In genomic region chr2:34855265-34855664, GRCm38 (mm10) we compare ENCODE assay signal across 18 mouse cellular contexts. TPM values are rescaled to one million over a fixed set of nuclear protein-coding genes. Genes with fewer than 3 reads are reported as not detected.
A peak's percentile ranks its signal among the peaks of the same experiment; 100 is the strongest.
DNase-seq lines count a peak whose midpoint lies in the region; TF ChIP-seq lines count a peak whose summit lies in the region.
"Had no signal": no experiment of that assay in that cellular context is flagged by ENCODE, and none has a peak within 500 bp of the region (broad histone marks: within the 10 kb centered on the region; RNA-seq: fewer than 3 reads in every experiment).

No protein-coding gene starts in this region.

- peak; percentile 20; the same call in 1 of the 2 replicates for TF ChIP-seq CTCF in cortical plate, adult 2 months (IDR thresholded peaks at IDR 0.05; ENCODE audit: extremely low read depth, insufficient read depth, low read length)

- no peak overlapping the region for H3K27ac ChIP-seq in cortical plate, adult 2 months (ENCODE audit: insufficient read depth, low read length)
- H3K27ac ChIP-seq: heart, embryonic 13.5 days; left cerebral cortex, adult 2 months had no signal

- no peak overlapping the region for H3K4me3 ChIP-seq in cortical plate, adult 2 months (ENCODE audit: insufficient read depth, low read length)
- H3K4me3 ChIP-seq: heart, embryonic 13.5 days; left cerebral cortex, adult 2 months; myocyte had no signal

- TF ChIP-seq POLR2A in cortical plate, adult 2 months (IDR thresholded peaks at IDR 0.05; ENCODE audit: extremely low read depth, insufficient read depth, low read length), result no peak

- intact Hi-C loops in left cerebral cortex, postnatal 10 days (cut with DNase I), result no loop called here

- no peaks in the 10 kb centered on the region for H3K4me1 ChIP-seq in cortical plate, adult 2 months (ENCODE audit: control insufficient read depth, insufficient read depth, low read length)
- H3K4me1 ChIP-seq: heart, embryonic 13.5 days had no signal

- DNase-seq in kidney, postnatal 4 days, result peak; percentile 15 to 21
- no peak for DNase-seq in kidney, adult 18-20 months
- peak; percentile 38 for DNase-seq in thymus, postnatal 4 days
- DNase-seq in thymus, postnatal 14 days, result no peak
- DNase-seq in left cerebral cortex, postnatal 10 days (ENCODE audit: extremely low spot score in 1 of 2, low spot score in 2 of 2), result no peak
- no peak for DNase-seq in adipocyte (ENCODE audit: low spot score)
- DNase-seq: cerebellum, postnatal 14 days; gastrocnemius, postnatal 14 days; kidney, postnatal 10 days; right cerebral cortex, postnatal 4 days had no signal

RNA-seq across cellular contexts. Expression of gene Cutal, which starts 18.9 kb away (rescaled TPM):
- 0.52 and 0.62 TPM in 2 replicates for polyA plus RNA-seq in cortical plate, adult 2 months (2012; rRNA removed)
- under 1 TPM; 0.34 to 0.53 TPM for total RNA-seq in left cerebral cortex, postnatal 10 days (2021)
- polyA plus RNA-seq: embryonic facial prominence, embryonic 14.5 days; myocyte had no signal

RNA-seq across cellular contexts. Expression of gene Psmd5, which starts 19.5 kb away (rescaled TPM):
- 41.7 and 43.9 TPM in 2 replicates for polyA plus RNA-seq in cortical plate, adult 2 months (2012; rRNA removed)
- 10 to 100 TPM; 33.2 to 42.1 TPM for total RNA-seq in left cerebral cortex, postnatal 10 days (2021)

RNA-seq across cellular contexts. Expression of gene Gm34653, which starts 22.5 kb away (rescaled TPM):
- not detected in 2 replicates for polyA plus RNA-seq in cortical plate, adult 2 months (2012; rRNA removed)
- under 1 TPM in 1 of 2 experiments, not detected in 1; 0.20 TPM for total RNA-seq in left cerebral cortex, postnatal 10 days (2021)
- polyA plus RNA-seq: embryonic facial prominence, embryonic 14.5 days; forebrain, embryonic 14.5 days; heart, embryonic 13.5 days; hindbrain, embryonic 16.5 days; myocyte; testis, adult 2 months had no signal

RNA-seq across cellular contexts. Expression of gene Fbxw2, which starts 29.2 kb away (rescaled TPM):
- 83.2 and 83.8 TPM in 2 replicates for polyA plus RNA-seq in cortical plate, adult 2 months (2012; rRNA removed)
- 100 to 1,000 TPM in 1 of 2 experiments, 10 to 100 TPM in 1; 97.1 to 103 TPM for total RNA-seq in left cerebral cortex, postnatal 10 days (2021)

RNA-seq across cellular contexts. Expression of gene Rabepk, which starts 55.6 kb away (rescaled TPM):
- polyA plus RNA-seq in cortical plate, adult 2 months (2012; rRNA removed), result 37.1 and 38.2 TPM in 2 replicates
- total RNA-seq in left cerebral cortex, postnatal 10 days (2021), result 10 to 100 TPM; 22.3 to 32.6 TPM

Comparison
In these comparisons a context has a peak if more than half of its experiments do, and no peak if none do; other contexts are left out.
1. DNase-seq: peak in kidney, postnatal 4 days (2 of 2) and thymus, postnatal 4 days (single experiment); none in kidney, adult 18-20 months (single experiment), thymus, postnatal 14 days (single experiment), left cerebral cortex, postnatal 10 days (0 of 2) and adipocyte (single experiment).